ENCODE assay signal across 8 mouse cellular contexts in the genomic region with DNA sequence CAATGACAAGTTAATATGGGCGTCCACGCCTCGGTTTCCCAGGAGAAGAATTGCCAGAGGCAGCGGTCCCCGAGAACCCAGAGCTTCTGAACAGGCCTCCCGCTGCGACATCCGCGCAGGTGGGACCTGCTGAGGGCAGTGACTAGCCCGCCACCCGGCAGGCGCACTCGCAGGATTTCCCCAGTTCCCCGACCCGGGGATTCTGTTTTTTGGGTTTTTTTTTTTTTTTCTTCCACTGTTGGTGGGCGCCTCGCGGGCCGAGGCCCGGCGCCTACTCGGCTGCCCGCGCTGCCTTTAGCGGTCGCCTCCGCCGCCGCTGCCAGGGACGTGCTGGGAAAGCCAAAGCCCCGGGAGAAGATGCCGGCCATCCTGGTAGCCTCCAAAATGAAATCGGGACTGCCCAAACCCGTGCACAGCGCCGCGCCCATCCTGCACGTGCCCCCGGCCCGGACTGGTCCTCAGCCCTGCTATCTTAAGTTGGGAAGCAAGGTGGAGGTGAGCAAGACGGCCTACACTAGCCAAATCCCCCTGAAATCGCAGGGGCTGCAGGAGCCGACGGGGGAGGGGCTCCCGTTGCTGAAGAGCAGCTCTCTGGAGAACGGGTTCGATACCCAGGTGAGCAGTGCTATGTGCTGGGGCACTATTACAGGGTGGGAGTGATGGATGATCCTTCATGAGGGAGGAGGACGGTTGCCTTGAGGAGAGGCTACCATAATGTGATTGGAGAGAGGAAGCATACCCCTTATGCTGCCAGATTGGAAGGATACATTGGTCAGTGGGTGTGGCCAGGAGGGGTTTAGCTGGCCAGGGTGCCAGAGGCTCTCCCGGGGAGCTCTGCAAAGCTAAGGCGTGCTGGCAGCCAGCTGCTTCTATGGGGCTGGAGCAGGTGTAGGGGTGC.
A peak's percentile ranks its signal among the peaks of the same experiment; 100 is the strongest.
DNase-seq lines count a peak whose midpoint lies in the region; ATAC-seq lines count a peak whose summit lies in the region.

No protein-coding gene starts in this region.

- peaks cover 29% of the 10 kb centered on the region for H3K27me3 ChIP-seq in hindbrain, embryonic 12.5 days
- H3K27me3 ChIP-seq in lung, embryonic 16.5 days (ENCODE audit: control insufficient read depth, insufficient read depth, low read depth, low read length): peaks cover 10% of the 10 kb centered on the region

- peak; percentile 15 for DNase-seq in embryo, embryonic 9.5 days (ENCODE audit: extremely low spot score)
- no peak for DNase-seq in embryo, embryonic 10 days (ENCODE audit: low spot score)
- peak; percentile 53 for DNase-seq in 3T3-L1 (ENCODE audit: low read depth, low spot score)
- peak; percentile 62 to 63 for DNase-seq in cerebellum, postnatal 36 days
- DNase-seq in thymus, postnatal 10 days (ENCODE audit: low spot score in 2 of 2): peak; percentile 21 to 25

- H3K9ac ChIP-seq in hindbrain, embryonic 12.5 days: peak overlapping the region; percentile 70
- peak overlapping the region; percentile 75 for H3K9ac ChIP-seq in lung, embryonic 16.5 days (ENCODE audit: low read length)

- H3K27ac ChIP-seq in hindbrain, embryonic 12.5 days: peak overlapping the region; percentile 78
- H3K27ac ChIP-seq in lung, embryonic 16.5 days (ENCODE audit: low read length): peak overlapping the region; percentile 74

- peak overlapping the region; percentile 55 for H3K4me3 ChIP-seq in hindbrain, embryonic 12.5 days
- H3K4me3 ChIP-seq in lung, embryonic 16.5 days (ENCODE audit: low read length): peak overlapping the region; percentile 66

- no peaks in the 10 kb centered on the region for H3K9me3 ChIP-seq in hindbrain, embryonic 12.5 days (replicated peaks)
- H3K9me3 ChIP-seq in lung, embryonic 16.5 days (ENCODE audit: control insufficient read depth, low read length): no peaks in the 10 kb centered on the region

- WGBS in hindbrain, embryonic 12.5 days: 2% methylated on average over 50 of the region's 50 CpGs
- WGBS in lung, embryonic 16.5 days: 2% methylated on average over 49 of the region's 50 CpGs

- 0 out of 2 replicates have a peak, but pooled peaks have one; percentile 1 for ATAC-seq in hindbrain, embryonic 12.5 days (ENCODE audit: low FRiP score)
- no peak for ATAC-seq in lung, embryonic 16.5 days (ENCODE audit: low read depth)
- no peak for ATAC-seq in granulocyte monocyte progenitor cell, adult 5-6 weeks (replicated peaks; ENCODE audit: poor library complexity, severe bottlenecking)

- peak overlapping the region; percentile 99 for H3K4me2 ChIP-seq in hindbrain, embryonic 12.5 days (replicated peaks)
- H3K4me2 ChIP-seq in lung, embryonic 16.5 days (ENCODE audit: low read depth, low read length): peak overlapping the region; percentile 99

- H3K36me3 ChIP-seq in hindbrain, embryonic 12.5 days: no peaks in the 10 kb centered on the region
- no peaks in the 10 kb centered on the region for H3K36me3 ChIP-seq in lung, embryonic 16.5 days (ENCODE audit: control insufficient read depth, insufficient read depth, low read length)

- peaks cover 39% of the 10 kb centered on the region for H3K4me1 ChIP-seq in hindbrain, embryonic 12.5 days
- H3K4me1 ChIP-seq in lung, embryonic 16.5 days (replicated peaks; ENCODE audit: control insufficient read depth, insufficient read depth, low read length): peaks cover 47% of the 10 kb centered on the region
